Mouse (Mus musculus) midbrain, embryonic 14.5 days (tissue): Measurements from ENCODE around the gene Bicdl1. TPM values are rescaled to one million over a fixed set of nuclear protein-coding genes. Genes with fewer than 3 reads are reported as not detected.

ENCODE experiments used
- ATAC-seq: fragments of 200-750 bp; cut with Nextera tagmentation; 2 replicates; pipeline ENCODE4 v1.8.0; 2017; ENCODE audit warnings: moderate number of reproducible peaks, moderate library complexity; ENCODE audit not compliant: low FRiP score, low TSS enrichment
- DNase-seq: peaks from one replicate; pipeline ENCODE4 v3.0.0-alpha.2; 2015
- H3K27ac ChIP-seq: fragments of 300-500 bp; sonication (generic); replicated peaks from 2 replicates; pipeline ENCODE4 v1.5.1; 2014; ENCODE audit warnings: mild to moderate bottlenecking, low read depth, low read length, moderate library complexity
- H3K27me3 ChIP-seq: fragments of 300-500 bp; sonication (generic); 2 replicates; pipeline ENCODE4 v1.6.1; 2014; ENCODE audit warnings: low read length, control low read depth, mixed read lengths; ENCODE audit not compliant: control insufficient read depth, insufficient read depth
- H3K36me3 ChIP-seq: fragments of 300-500 bp; sonication (generic); 2 replicates; pipeline ENCODE4 v1.6.1; 2014; ENCODE audit warnings: low read length, control low read depth; ENCODE audit not compliant: control insufficient read depth, insufficient read depth
- H3K4me1 ChIP-seq: fragments of 300-500 bp; sonication (generic); 2 replicates; pipeline ENCODE4 v1.6.1; 2014; ENCODE audit warnings: mild to moderate bottlenecking, antibody characterized with exemption, low read length, control low read depth; ENCODE audit not compliant: control insufficient read depth, insufficient read depth
- H3K4me2 ChIP-seq: fragments of 300-500 bp; sonication (generic); 2 replicates; pipeline ENCODE4 v1.6.1; 2014; ENCODE audit warnings: mild to moderate bottlenecking, low read length, moderate library complexity
- H3K4me3 ChIP-seq: fragments of 300-500 bp; sonication (generic); replicated peaks from 2 replicates; pipeline ENCODE4 v1.5.1; 2014; ENCODE audit warnings: low read depth, low read length
- H3K9ac ChIP-seq: fragments of 300-500 bp; sonication (generic); replicated peaks from 2 replicates; pipeline ENCODE4 v1.6.1; 2014; ENCODE audit warnings: mild to moderate bottlenecking, low read length, moderate library complexity
- H3K9me3 ChIP-seq: fragments of 300-500 bp; sonication (generic); 2 replicates; pipeline ENCODE4 v1.6.1; 2016; ENCODE audit warnings: low read length, control low read depth, mixed read lengths; ENCODE audit not compliant: control insufficient read depth
- WGBS: fragments of 180-500 bp; shearing (Covaris S2); extraction: QIAGEN DNeasy Blood & Tissue Kit; methylation state at CpG from one replicate; pipeline ENCODE4 v1.1.7; 2014; 5-methylcytosine and 5-hydroxymethylcytosine counted together
- polyA plus RNA-seq: library from polyadenylated mRNA; unstranded; fragments of >200 nt; fragmentation: Nextera tagmentation; extraction: Ambion mirVana; gene quantifications from 2 replicates; pipeline ENCODE4 v1.2.1, GENCODE M21; 2014

Gene Bicdl1
- polyA plus RNA-seq, 1 experiment from 2014 or later: 39.0 TPM

DNA sequence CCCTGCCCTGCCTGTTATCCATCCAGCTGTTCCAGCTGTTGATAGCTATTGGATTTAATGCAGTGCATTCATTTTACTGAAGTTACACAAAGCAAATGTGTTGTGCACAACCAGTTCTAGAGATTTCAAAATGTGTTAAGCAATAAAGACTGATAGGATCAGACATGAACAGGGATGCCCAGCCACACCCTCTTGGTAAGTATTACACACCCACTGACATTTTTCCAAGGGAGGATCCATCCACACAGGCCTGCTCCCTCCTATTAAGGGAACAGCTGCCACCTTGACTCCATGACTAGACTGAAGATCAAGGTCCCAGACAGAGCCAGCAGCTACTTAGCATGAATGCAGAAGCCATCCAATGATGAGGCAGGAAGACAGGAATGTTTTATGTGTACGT, 74.2 kb downstream of the Bicdl1 start:
- 71% methylated on average over 1 of the region's 1 CpGs for WGBS
- H3K9me3 ChIP-seq: no peaks in the 10 kb centered on the region
- H3K27me3 ChIP-seq: no peaks in the 10 kb centered on the region
- H3K9ac ChIP-seq: no peak overlapping the region
- peaks cover 20% of the 10 kb centered on the region for H3K36me3 ChIP-seq
- no peak for DNase-seq
- peaks cover 4% of the 10 kb centered on the region; the same call in 1 of the 2 replicates for H3K4me1 ChIP-seq
- H3K4me2 ChIP-seq: no peak overlapping the region
- no peak for ATAC-seq
- no peak overlapping the region for H3K27ac ChIP-seq
- no peak overlapping the region for H3K4me3 ChIP-seq

DNA sequence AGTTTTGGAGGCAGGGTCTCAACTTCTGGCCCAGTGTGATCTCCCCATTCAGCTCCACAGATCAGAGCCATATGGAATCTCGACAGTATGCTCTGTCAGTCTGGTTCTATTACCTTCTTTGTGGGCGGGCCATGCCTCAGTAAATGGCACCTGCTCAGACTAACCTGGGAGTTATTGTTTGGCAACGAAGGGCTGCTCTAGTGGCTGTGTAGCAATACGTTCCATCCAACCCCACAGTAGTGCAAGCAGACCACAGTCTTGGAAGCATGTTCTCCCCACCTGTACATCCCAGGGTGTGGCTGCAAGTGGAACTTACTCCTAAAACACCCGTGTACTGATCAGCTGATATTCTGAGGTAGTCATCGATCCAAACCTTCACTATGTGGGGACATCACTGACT, 74.7 kb downstream of the Bicdl1 start:
- no peak for DNase-seq
- no peak for ATAC-seq
- WGBS: 80% methylated on average over 6 of the region's 6 CpGs

DNA sequence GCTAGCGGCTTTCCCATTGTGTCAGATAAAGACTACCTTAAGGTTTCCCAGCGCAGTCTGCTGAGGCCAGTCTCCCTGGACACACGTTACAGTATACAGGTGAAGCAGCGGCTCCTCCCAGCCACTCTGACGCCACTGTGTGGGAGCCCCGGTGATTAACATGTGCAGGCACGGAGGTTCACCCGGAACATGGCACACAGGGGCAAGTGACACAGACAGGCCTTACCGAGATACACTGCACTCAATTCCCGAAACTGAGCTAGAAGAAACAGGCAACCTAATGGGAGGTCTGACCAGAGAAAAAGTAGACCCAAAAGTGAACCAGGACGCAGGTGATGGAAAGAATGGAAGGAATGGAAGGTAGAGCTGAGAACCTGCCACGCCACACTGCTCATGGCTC, 77.6 kb downstream of the Bicdl1 start:
- DNase-seq (no peak), ATAC-seq (no peak)
- peaks cover 10% of the 10 kb centered on the region; the same call in 1 of the 2 replicates for H3K4me1 ChIP-seq
- peaks cover 33% of the 10 kb centered on the region for H3K36me3 ChIP-seq
- 92% methylated on average over 12 of the region's 12 CpGs for whole genome bisulfite sequencing
- no peak overlapping the region for H3K4me3 ChIP-seq
- H3K9ac ChIP-seq: no peak overlapping the region
- H3K9me3 ChIP-seq: no peaks in the 10 kb centered on the region
- H3K4me2 ChIP-seq: no peak overlapping the region
- H3K27ac ChIP-seq: no peak overlapping the region
- no peaks in the 10 kb centered on the region for H3K27me3 ChIP-seq

More for the DNA sequence above, 74.7 kb downstream of the Bicdl1 start:
- Histone ChIP-seq H3K36me3 (peaks cover 18% of the 10 kb centered on the region; the same call in 1 of the 2 replicates), H3K4me3 (no peak overlapping the region), H3K4me1 (peaks cover 9% of the 10 kb centered on the region; the same call in 1 of the 2 replicates), H3K27me3 (no peaks in the 10 kb centered on the region), H3K9ac (no peak overlapping the region), H3K9me3 (no peaks in the 10 kb centered on the region), H3K4me2 (no peak overlapping the region), H3K27ac (no peak overlapping the region)

DNA sequence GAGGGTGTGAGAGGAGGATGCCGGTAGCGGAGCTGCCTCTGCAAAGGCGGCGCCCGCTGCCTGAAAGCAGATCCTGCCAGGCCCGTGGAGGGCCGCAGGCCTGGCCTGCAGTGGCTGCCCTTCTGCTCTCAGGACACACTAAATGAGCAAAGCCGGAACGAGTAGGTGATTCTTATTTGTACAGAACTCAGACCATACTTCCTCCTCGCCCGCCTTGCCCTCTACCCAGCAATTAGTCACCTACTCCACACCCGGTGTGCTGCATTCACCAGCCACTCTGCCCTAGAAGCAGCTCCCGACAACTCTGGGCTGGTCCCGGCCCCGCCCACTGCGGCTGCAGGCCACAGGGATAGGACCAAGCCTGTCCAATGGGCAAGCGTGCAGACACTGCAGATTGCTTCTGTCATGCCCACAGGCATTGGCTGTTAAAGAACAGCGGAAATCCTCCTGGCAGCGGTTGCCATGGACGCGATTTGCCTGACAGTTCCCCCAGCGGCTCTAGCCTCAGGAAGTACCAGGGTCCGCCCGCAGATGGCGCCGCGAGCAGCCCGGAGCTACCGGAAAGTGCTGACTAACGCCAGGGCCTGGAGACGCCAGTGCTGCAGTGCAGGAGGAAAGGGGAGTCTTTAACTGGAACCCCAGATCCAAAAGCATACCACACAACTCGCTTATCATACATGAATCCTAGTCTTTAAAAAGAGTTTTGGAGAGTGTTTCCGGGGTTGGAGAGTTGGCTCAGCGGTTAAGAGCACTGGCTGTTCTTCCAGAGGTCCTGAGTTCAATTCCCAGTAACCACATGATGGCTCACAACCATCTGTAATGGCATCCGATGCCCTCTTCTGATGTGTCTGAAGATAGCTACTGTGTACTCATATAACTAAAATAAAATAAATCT, 78.5 kb downstream of the Bicdl1 start:
- H3K27ac ChIP-seq: peak overlapping the region; percentile 84
- H3K4me2 ChIP-seq: peak overlapping the region; percentile 67
- no peaks in the 10 kb centered on the region for H3K9me3 ChIP-seq
- peak overlapping the region; percentile 40 for H3K4me3 ChIP-seq
- WGBS: 4% methylated on average over 35 of the region's 35 CpGs
- ATAC-seq (peak; percentile 99), DNase-seq (peak; percentile 98)
- peaks cover 36% of the 10 kb centered on the region for H3K36me3 ChIP-seq
- peaks cover 10% of the 10 kb centered on the region; the same call in 1 of the 2 replicates for H3K4me1 ChIP-seq
- peak overlapping the region; percentile 52 for H3K9ac ChIP-seq
- no peaks in the 10 kb centered on the region for H3K27me3 ChIP-seq

DNA sequence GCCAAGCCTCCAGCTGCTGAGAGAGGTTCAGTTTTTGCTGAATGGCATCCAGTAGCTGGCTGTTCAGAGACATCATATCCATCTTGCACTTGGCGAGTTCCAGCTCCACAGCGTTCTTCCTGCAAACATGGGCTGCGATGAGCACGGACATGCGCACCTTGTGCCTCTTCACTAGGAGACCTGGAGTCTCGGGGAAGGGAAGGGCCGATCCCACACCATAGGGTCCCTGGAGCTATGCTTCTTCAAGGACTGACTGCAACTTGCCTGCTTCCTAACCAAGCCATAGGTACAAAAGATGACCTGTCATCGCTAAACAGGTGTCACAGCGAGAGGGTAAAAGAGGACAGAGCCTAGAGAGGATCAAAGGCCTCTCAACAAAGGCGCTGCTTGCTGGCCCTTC, 79.6 kb downstream of the Bicdl1 start:
- 93% methylated on average over 10 of the region's 10 CpGs for WGBS
- no peak overlapping the region for H3K27ac ChIP-seq

DNA sequence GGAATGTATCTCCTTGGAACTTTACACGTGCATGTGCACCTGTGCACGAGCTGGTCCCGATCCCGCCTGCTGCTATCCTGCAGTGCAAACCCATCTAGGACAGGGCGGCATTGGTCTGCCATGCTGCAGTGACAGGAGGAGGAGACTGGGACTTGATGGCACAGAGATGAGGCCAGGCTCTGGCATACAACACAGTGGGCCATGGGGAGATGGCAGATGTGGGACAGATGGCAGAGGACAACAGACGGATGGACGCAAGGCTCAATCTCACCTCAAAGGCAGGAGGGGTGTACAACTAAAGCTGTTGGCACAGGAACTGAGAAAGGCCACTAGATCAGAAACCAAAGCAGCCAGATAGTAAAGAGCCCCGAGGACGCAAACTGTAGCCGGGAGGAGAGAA, 80.5 kb downstream of the Bicdl1 start:
- peaks cover 51% of the 10 kb centered on the region for H3K36me3 ChIP-seq
- no peak overlapping the region for H3K4me2 ChIP-seq
- no peak overlapping the region for H3K9ac ChIP-seq
- WGBS: 89% methylated on average over 10 of the region's 10 CpGs
- ATAC-seq (no peak), DNase-seq (no peak)
- no peak overlapping the region for H3K4me3 ChIP-seq
- H3K4me1 ChIP-seq: peaks cover 10% of the 10 kb centered on the region; the same call in 1 of the 2 replicates
- no peaks in the 10 kb centered on the region for H3K9me3 ChIP-seq
- H3K27me3 ChIP-seq: no peaks in the 10 kb centered on the region
- H3K27ac ChIP-seq: no peak overlapping the region

More for the DNA sequence above, 79.6 kb downstream of the Bicdl1 start:
- peaks cover 43% of the 10 kb centered on the region for H3K36me3 ChIP-seq
- no peak overlapping the region for H3K9ac ChIP-seq
- H3K9me3 ChIP-seq: no peaks in the 10 kb centered on the region
- peaks cover 10% of the 10 kb centered on the region; the same call in 1 of the 2 replicates for H3K4me1 ChIP-seq
- no peaks in the 10 kb centered on the region for H3K27me3 ChIP-seq
- H3K4me2 ChIP-seq: peak overlapping the region; percentile 67
- ATAC-seq: no peak
- H3K4me3 ChIP-seq: peak overlapping the region; percentile 40; the same call in 1 of the 2 replicates
- DNase-seq: no peak

DNA sequence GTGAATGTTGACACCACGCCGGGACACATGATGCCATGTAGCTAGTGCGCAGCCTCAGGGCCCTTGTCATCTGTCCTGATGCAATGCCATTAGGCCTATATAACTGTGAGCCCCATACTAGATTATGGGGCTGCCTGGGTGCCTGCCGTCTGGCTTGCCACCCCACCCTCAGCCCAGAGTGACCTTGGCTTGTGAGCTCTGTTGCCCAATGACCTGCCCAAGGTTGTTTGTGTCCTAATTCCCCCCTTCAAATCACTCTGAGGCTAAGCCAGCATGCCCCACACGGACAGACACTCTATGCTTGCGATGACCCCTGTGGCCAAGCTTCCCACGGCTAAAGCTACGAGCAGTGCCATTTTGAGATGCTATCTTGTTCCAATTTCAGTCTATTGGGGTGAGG, 81.7 kb downstream of the Bicdl1 start:
- Histone ChIP-seq H3K4me1 (peaks cover 10% of the 10 kb centered on the region; the same call in 1 of the 2 replicates), H3K4me2 (no peak overlapping the region), H3K9ac (no peak overlapping the region), H3K4me3 (no peak overlapping the region), H3K27ac (no peak overlapping the region), H3K27me3 (no peaks in the 10 kb centered on the region), H3K36me3 (peaks cover 59% of the 10 kb centered on the region), H3K9me3 (no peaks in the 10 kb centered on the region)
- 90% methylated on average over 8 of the region's 8 CpGs for WGBS
- ATAC-seq: no peak
- no peak for DNase-seq

DNA sequence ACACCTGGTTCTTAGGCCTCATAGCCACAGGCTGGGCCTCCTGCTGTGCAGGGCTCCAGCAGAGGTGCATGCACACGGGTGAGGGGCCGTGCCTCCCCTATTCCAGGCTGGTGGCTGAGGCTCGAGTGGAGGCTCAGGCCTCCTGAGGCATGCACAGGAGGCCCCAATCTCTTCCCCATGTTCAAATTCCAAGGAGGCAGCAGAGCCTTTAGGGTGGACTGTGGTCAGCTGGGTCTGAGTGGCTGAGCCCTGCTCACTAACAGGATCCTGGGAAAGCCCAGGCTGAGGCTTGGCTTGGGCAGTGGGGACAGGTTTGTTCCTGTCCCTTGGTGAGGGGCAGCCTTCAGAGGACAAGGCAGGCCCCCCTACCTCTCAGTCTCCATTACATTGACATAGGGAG, 82.5 kb downstream of the Bicdl1 start:
- H3K36me3 ChIP-seq: peaks cover 67% of the 10 kb centered on the region
- ATAC-seq: no peak
- H3K27ac ChIP-seq: no peak overlapping the region
- H3K27me3 ChIP-seq: no peaks in the 10 kb centered on the region
- H3K4me2 ChIP-seq: no peak overlapping the region
- no peak overlapping the region for H3K9ac ChIP-seq
- 60% methylated on average over 3 of the region's 3 CpGs for WGBS
- no peak overlapping the region for H3K4me3 ChIP-seq
- no peak for DNase-seq
- peaks cover 10% of the 10 kb centered on the region; the same call in 1 of the 2 replicates for H3K4me1 ChIP-seq
- no peaks in the 10 kb centered on the region for H3K9me3 ChIP-seq

DNA sequence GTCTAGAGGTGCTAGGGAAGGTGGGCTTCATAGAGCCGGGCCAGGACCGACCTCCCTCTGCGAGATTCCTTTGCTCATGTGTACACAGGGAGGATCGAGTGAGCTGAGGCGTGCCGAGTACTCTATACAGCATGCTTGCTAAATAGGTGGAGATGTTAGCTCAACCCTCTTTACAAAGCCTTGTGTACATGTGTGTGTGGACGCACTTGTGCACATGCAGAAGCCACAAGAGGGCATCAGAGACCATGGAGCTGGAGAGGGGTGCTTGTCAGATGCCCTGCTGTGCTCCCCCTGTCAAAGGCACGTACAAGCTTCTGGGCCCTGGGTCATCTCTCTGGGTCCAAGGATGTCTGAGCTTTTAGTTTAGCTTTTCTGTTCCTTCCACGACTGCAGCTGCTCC, 87.2 kb downstream of the Bicdl1 start:
- Histone ChIP-seq H3K9ac (no peak overlapping the region), H3K4me1 (no peaks in the 10 kb centered on the region), H3K4me3 (no peak overlapping the region), H3K27ac (no peak overlapping the region), H3K9me3 (no peaks in the 10 kb centered on the region), H3K4me2 (no peak overlapping the region), H3K27me3 (no peaks in the 10 kb centered on the region), H3K36me3 (peaks cover 96% of the 10 kb centered on the region)
- no peak for ATAC-seq
- no peak for DNase-seq
- WGBS: 86% methylated on average over 9 of the region's 9 CpGs
